Mouse (Mus musculus) thymus, adult 2 months (tissue): Measurements from ENCODE around the gene Ksr2. TPM values are rescaled to one million over a fixed set of nuclear protein-coding genes. Genes with fewer than 3 reads are reported as not detected.
"Not testable (repeated sequence)": the region's sequence is repeated elsewhere in the genome, so short reads cannot be mapped to it uniquely, and the experiment has no call there.

ENCODE experiments used
- DNase-seq: peaks from one replicate; pipeline ENCODE4 v3.0.0; 2021
- H3K27ac ChIP-seq: fragments of 200-500 bp; 2 replicates; pipeline ENCODE4 v1.5.1; 2012; ENCODE audit warnings: low read length, control low read depth; ENCODE audit not compliant: control insufficient read depth, insufficient read depth
- H3K27me3 ChIP-seq: fragments of 200-500 bp; 2 replicates; pipeline ENCODE4 v1.6.1; 2012; ENCODE audit warnings: mild to moderate bottlenecking, low read length, moderate library complexity, mixed read lengths; ENCODE audit not compliant: control insufficient read depth, insufficient read depth
- H3K36me3 ChIP-seq: fragments of 200-500 bp; 2 replicates; pipeline ENCODE4 v1.6.1; 2012; ENCODE audit warnings: mild to moderate bottlenecking, low read length, moderate library complexity; ENCODE audit not compliant: control insufficient read depth, insufficient read depth
- H3K4me1 ChIP-seq: fragments of 200-500 bp; replicated peaks from 2 replicates; pipeline ENCODE4 v1.6.1; 2012; ENCODE audit warnings: low read length; ENCODE audit not compliant: control insufficient read depth, insufficient read depth
- H3K4me3 ChIP-seq: fragments of 200-500 bp; 2 replicates; pipeline ENCODE4 v1.5.1; 2012; ENCODE audit warnings: mild to moderate bottlenecking, low read length, control low read depth, moderate library complexity; ENCODE audit not compliant: control insufficient read depth, insufficient read depth
- CTCF ChIP-seq: fragments of 200-500 bp; IDR thresholded peaks from 2 replicates; pipeline ENCODE4 v1.5.1; 2012; ENCODE audit warnings: mild to moderate bottlenecking, control low read depth, low read length, moderate library complexity, borderline replicate concordance; ENCODE audit not compliant: control insufficient read depth, poor library complexity, insufficient read depth; ENCODE audit errors: extremely low read depth
- POLR2A ChIP-seq: fragments of 200-500 bp; IDR thresholded peaks from 2 replicates; pipeline ENCODE4 v1.6.1; 2012; ENCODE audit warnings: mild to moderate bottlenecking, low read length, control low read depth, moderate library complexity; ENCODE audit not compliant: control insufficient read depth, poor library complexity, insufficient read depth; ENCODE audit errors: extremely low read depth
- WGBS: fragments of 180-500 bp; shearing (Covaris S2); methylation state at CpG from one replicate; pipeline ENCODE4 v1.1.7; 2018; 5-methylcytosine and 5-hydroxymethylcytosine counted together
- polyA plus RNA-seq: library from polyadenylated mRNA; depleted of rRNA; stranded (reverse); fragments of >200 nt; gene quantifications from 2 replicates; pipeline ENCODE4 v1.2.3, GENCODE M21; 2012

Ksr2 gene
- polyA plus RNA-seq, 1 experiment = 0.54 TPM

GRCm38 (mm10) chr5:117374372-117375049 lies 39.3 kb upstream of the Ksr2 start:
- Histone ChIP-seq H3K36me3 (peaks cover 71% of the 10 kb centered on the region), H3K4me3 (no peak overlapping the region), H3K27ac (no peak overlapping the region), H3K4me1 (no peaks in the 10 kb centered on the region), H3K27me3 (no peaks in the 10 kb centered on the region)
- 88% methylated on average over 7 of the region's 7 CpGs for WGBS
- DNase-seq = no peak
- no peak for TF ChIP-seq CTCF
- TF ChIP-seq POLR2A = no peak

DNA sequence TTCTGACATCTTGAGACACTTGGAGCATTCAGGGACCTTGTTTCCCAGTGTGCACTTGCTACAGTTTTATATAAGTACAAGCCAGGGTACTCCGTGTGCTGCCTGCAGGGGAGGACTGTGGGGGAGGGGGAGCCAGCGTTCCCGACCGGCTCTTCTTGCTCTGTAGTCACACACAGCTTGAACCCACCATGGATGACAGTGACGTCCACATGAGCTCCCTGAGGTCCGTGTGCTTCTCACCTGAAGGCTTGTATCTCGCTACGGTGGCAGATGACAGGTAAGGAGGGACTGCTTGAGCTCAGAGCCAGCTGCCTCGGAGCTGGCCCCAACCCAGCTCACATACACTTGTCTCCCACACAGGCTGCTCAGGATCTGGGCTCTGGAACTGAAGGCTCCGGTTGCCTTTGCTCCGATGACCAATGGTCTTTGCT lies 37.5 kb upstream of the Ksr2 start:
- TF ChIP-seq POLR2A = no peak
- no peak for TF ChIP-seq CTCF
- WGBS = 96% methylated on average over 11 of the region's 11 CpGs
- H3K36me3 ChIP-seq = peaks cover 73% of the 10 kb centered on the region

GRCm38 (mm10) chr5:117377731-117378130 lies 36.1 kb upstream of the Ksr2 start:
- H3K4me3 ChIP-seq, H3K27me3 ChIP-seq, DNase-seq, H3K4me1 ChIP-seq, H3K27ac ChIP-seq: not testable (repeated sequence)
- peaks cover 73% of the 10 kb centered on the region for H3K36me3 ChIP-seq
- WGBS = 49% methylated on average over 14 of the region's 14 CpGs

More for the DNA sequence above, 37.5 kb upstream of the Ksr2 start:
- Histone ChIP-seq H3K27me3 (no peaks in the 10 kb centered on the region), H3K4me3 (no peak overlapping the region), H3K27ac (no peak overlapping the region), H3K4me1 (no peaks in the 10 kb centered on the region)
- DNase-seq = no peak

DNA sequence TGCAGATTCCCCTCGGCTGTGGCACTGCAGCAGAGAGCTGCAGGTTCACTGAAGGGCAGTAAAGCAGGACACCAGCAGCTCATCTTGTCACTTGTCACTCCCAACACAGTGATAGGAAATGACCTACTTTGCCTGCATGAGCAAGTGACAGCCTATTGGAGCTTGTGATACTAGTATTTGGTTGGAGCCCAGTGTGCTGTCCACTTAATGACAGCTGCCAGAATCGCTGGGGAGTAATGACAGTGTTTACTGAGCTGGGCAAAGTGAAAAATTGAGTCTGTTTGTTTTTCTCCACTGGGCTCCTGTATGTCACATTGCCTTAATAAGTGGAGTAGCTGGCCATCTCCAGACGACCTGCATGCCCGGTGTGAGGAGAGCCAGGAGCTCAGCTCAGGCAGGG lies 33.6 kb upstream of the Ksr2 start:
- 93% methylated on average over 4 of the region's 4 CpGs for WGBS
- Histone ChIP-seq H3K27ac (no peak overlapping the region), H3K36me3 (peaks cover 60% of the 10 kb centered on the region)

GRCm38 (mm10) chr5:117381785-117382184 lies 32.0 kb upstream of the Ksr2 start:
- DNase-seq = no peak
- Histone ChIP-seq H3K27ac (no peak overlapping the region), H3K36me3 (peaks cover 46% of the 10 kb centered on the region), H3K4me3 (no peak overlapping the region), H3K27me3 (no peaks in the 10 kb centered on the region), H3K4me1 (no peaks in the 10 kb centered on the region)
- 93% methylated on average over 7 of the region's 7 CpGs for WGBS
- no peak for TF ChIP-seq POLR2A
- no peak for TF ChIP-seq CTCF

More for the DNA sequence above, 33.6 kb upstream of the Ksr2 start:
- TF ChIP-seq POLR2A = no peak
- no peak for TF ChIP-seq CTCF
- H3K4me1 ChIP-seq = no peaks in the 10 kb centered on the region
- no peak overlapping the region for H3K4me3 ChIP-seq
- no peak for DNase-seq
- H3K27me3 ChIP-seq = no peaks in the 10 kb centered on the region

- DNase-seq = no peak
- peaks cover 41% of the 10 kb centered on the region for H3K36me3 ChIP-seq
- no peak overlapping the region for H3K4me3 ChIP-seq
- H3K27me3 ChIP-seq = no peaks in the 10 kb centered on the region
- WGBS = 89% methylated on average over 12 of the region's 12 CpGs
- no peak overlapping the region for H3K27ac ChIP-seq
- H3K4me1 ChIP-seq = 0 out of 2 replicates have a peak, but pooled peaks cover 6% of the 10 kb centered on the region
- no peak for TF ChIP-seq POLR2A
- no peak for TF ChIP-seq CTCF
Observed at GRCm38 (mm10) chr5:117383198-117383597, 30.6 kb upstream of the Ksr2 start.

DNA sequence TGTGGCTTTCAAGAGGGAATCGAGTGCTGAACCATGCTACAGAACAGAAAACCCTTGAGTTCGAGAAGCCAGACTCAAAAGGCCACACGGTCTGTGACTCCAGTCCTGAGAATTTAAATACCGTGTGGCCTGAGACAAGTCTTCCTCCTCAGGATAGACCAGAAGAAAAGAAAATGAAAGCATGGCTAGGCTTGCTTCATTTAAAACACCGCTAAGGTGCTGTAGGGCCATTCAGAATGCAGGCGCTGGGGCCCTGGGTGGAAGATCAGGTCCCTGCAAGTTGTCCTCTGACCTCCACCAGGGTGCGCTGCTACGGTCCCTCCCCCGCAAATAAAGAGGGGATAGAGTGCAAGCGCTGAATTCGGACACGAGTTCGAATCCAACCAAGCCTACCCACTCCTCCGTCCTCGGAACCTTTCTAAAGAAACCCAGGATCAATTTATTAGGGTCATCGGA lies 25.5 kb upstream of the Ksr2 start:
- DNase-seq = peak; percentile 77

More for the DNA sequence above, 25.5 kb upstream of the Ksr2 start:
- Histone ChIP-seq H3K4me3 (peak overlapping the region; percentile 73), H3K4me1 (peaks cover 11% of the 10 kb centered on the region), H3K36me3 (no peaks in the 10 kb centered on the region; the same call in 1 of the 2 replicates), H3K27me3 (no peaks in the 10 kb centered on the region), H3K27ac (no peak overlapping the region)
- 1% methylated on average over 16 of the region's 16 CpGs for whole genome bisulfite sequencing
- TF ChIP-seq CTCF (peak; percentile 25; the same call in 1 of the 2 replicates), POLR2A (no peak)
